8 mouse cellular contexts compared by ENCODE assay signal in genomic region chr3:58490787-58491186, GRCm38 (mm10). TPM values are rescaled to one million over a fixed set of nuclear protein-coding genes. Genes with fewer than 3 reads are reported as not detected.
DNase-seq lines count a peak whose midpoint lies in the region; TF ChIP-seq lines count a peak whose summit lies in the region.

No protein-coding gene starts in this region.

- TF ChIP-seq POLR2A in cortical plate, adult 2 months (IDR thresholded peaks at IDR 0.05; ENCODE audit: extremely low read depth, insufficient read depth, low read length): no peak

- DNase-seq in gastrocnemius, adult 2 months: no peak
- no peak for DNase-seq in gastrocnemius, postnatal 36 days
- peak; percentile 37 to 41 for DNase-seq in spleen, postnatal 36 days (ENCODE audit: low spot score in 2 of 2)
- DNase-seq in spleen, postnatal 4 days (ENCODE audit: low spot score in 2 of 2): no peak
- peak; percentile 21 to 27 for DNase-seq in left cerebral cortex, adult 2 months (ENCODE audit: extremely low spot score in 1 of 2, low spot score in 2 of 2)
- DNase-seq in right cerebral cortex, postnatal 10 days (ENCODE audit: low spot score in 2 of 2): peak; percentile 36 to 53
- DNase-seq in urinary bladder, adult 2 months (ENCODE audit: low spot score): no peak

- no peak overlapping the region for H3K27ac ChIP-seq in gastrocnemius, adult 2 months
- no peak overlapping the region for H3K27ac ChIP-seq in cortical plate, adult 2 months (ENCODE audit: insufficient read depth, low read length)
- no peak overlapping the region for H3K27ac ChIP-seq in left cerebral cortex, adult 2 months

- H3K4me1 ChIP-seq in cortical plate, adult 2 months (ENCODE audit: control insufficient read depth, insufficient read depth, low read length): peaks cover 2% of the 10 kb centered on the region; the same call in 1 of the 2 replicates

- H3K4me3 ChIP-seq in gastrocnemius, adult 2 months: no peak overlapping the region
- H3K4me3 ChIP-seq in cortical plate, adult 2 months (ENCODE audit: insufficient read depth, low read length): no peak overlapping the region
- no peak overlapping the region for H3K4me3 ChIP-seq in left cerebral cortex, adult 2 months

- intact Hi-C loops in gastrocnemius, adult 2 months (cut with DNase I): loop anchor here (2.0 kb wide), 1 partner anchor 328 kb away; no protein-coding TSS in a partner anchor
- intact Hi-C loops in gastrocnemius, postnatal 36 days (cut with DNase I): loop anchor here (5.0 kb wide), 1 partner anchor 328 kb away; no protein-coding TSS in a partner anchor
- intact Hi-C loops in left cerebral cortex, adult 2 months (cut with DNase I): loop anchor here (2.0 kb wide), 1 partner anchor 328 kb away; no protein-coding TSS in a partner anchor

- peak; percentile 59 for TF ChIP-seq CTCF in gastrocnemius, adult 2 months (IDR thresholded peaks at IDR 0.05)
- peak; percentile 50 for TF ChIP-seq CTCF in cortical plate, adult 2 months (IDR thresholded peaks at IDR 0.05; ENCODE audit: extremely low read depth, insufficient read depth, low read length)
- TF ChIP-seq CTCF in left cerebral cortex, adult 2 months (IDR thresholded peaks at IDR 0.05): peak; percentile 64

RNA-seq across cellular contexts. Expression of gene Eif2a, which starts 34.8 kb away (rescaled TPM):
- 10 to 100 TPM; 48.9 to 54.8 TPM for total RNA-seq in gastrocnemius, adult 2 months (2021)
- total RNA-seq in gastrocnemius, postnatal 36 days (2021): 10 to 100 TPM; 39.1 to 47.1 TPM
- 32.9 and 33.3 TPM in 2 replicates for polyA plus RNA-seq in cortical plate, adult 2 months (2012; rRNA removed)
- total RNA-seq in left cerebral cortex, adult 2 months (2021): 10 to 100 TPM; 40.5 to 43.3 TPM
- polyA plus RNA-seq in urinary bladder, adult 2 months (2012; rRNA removed): 46.6 and 52.4 TPM in 2 replicates

RNA-seq across cellular contexts. Expression of gene Serp1, which starts 34.9 kb away (rescaled TPM):
- 1 to 10 TPM; 6.4 to 8.0 TPM for total RNA-seq in gastrocnemius, adult 2 months (2021)
- 1 to 10 TPM; 6.5 to 7.1 TPM for total RNA-seq in gastrocnemius, postnatal 36 days (2021)
- polyA plus RNA-seq in cortical plate, adult 2 months (2012; rRNA removed): 21.1 and 21.9 TPM in 2 replicates
- total RNA-seq in left cerebral cortex, adult 2 months (2021): 10 to 100 TPM; 20.0 to 21.0 TPM
- 51.8 and 56.1 TPM in 2 replicates for polyA plus RNA-seq in urinary bladder, adult 2 months (2012; rRNA removed)

Comparison
In these comparisons a context has a peak if more than half of its experiments do, and no peak if none do; other contexts are left out.
1. DNase-seq: peak in spleen, postnatal 36 days (2 of 2), left cerebral cortex, adult 2 months (2 of 2) and right cerebral cortex, postnatal 10 days (2 of 2); none in gastrocnemius, adult 2 months (single experiment), gastrocnemius, postnatal 36 days (0 of 2), spleen, postnatal 4 days (0 of 2) and urinary bladder, adult 2 months (single experiment).
2. Peak in every context shown above with its lines, with median percentiles within 50 percentile points of each other: CTCF ChIP-seq.